Mouse (Mus musculus) cerebellum, adult 8-10 months (tissue): ENCODE results near the gene Dtx3.
"Not testable (repeated sequence)": the region's sequence is repeated elsewhere in the genome, so short reads cannot be mapped to it uniquely, and the experiment has no call there.

Experiments used
- DNase-seq: peaks from one replicate; pipeline ENCODE4 v3.0.0; 2022

The Dtx3 gene

GRCm38 (mm10) chr10:127203106-127203505 lies 7.6 kb upstream of the Dtx3 start:
- no peak for DNase-seq

GRCm38 (mm10) chr10:127200279-127200678 lies 4.8 kb upstream of the Dtx3 start:
- no peak for DNase-seq

- DNase-seq = no peak
These were observed 3.9 kb upstream of the Dtx3 start for GRCm38 (mm10) chr10:127199474-127199873.

- DNase-seq = no peak
These were observed 3.5 kb upstream of the Dtx3 start for GRCm38 (mm10) chr10:127199068-127199467.

GRCm38 (mm10) chr10:127198492-127198891 lies 3.0 kb upstream of the Dtx3 start:
- DNase-seq = no peak

GRCm38 (mm10) chr10:127197505-127198110 lies 2.1 kb upstream of the Dtx3 start:
- DNase-seq = no peak

- no peak for DNase-seq
These were observed 1.6 kb upstream of the Dtx3 start for GRCm38 (mm10) chr10:127197104-127197503.

- DNase-seq = peak; percentile 53
These were observed 864 bp upstream of the Dtx3 start for GRCm38 (mm10) chr10:127196392-127196791.

- peak; percentile 64 for DNase-seq
These were observed 850 bp downstream of the Dtx3 start for GRCm38 (mm10) chr10:127194428-127195327.

- no peak for DNase-seq
These were observed 2.5 kb downstream of the Dtx3 start for GRCm38 (mm10) chr10:127193011-127193410.

- DNase-seq = not testable (repeated sequence)
These were observed 3.5 kb downstream of the Dtx3 start for GRCm38 (mm10) chr10:127192057-127192328.

- no peak for DNase-seq
These were observed 4.1 kb downstream of the Dtx3 start for GRCm38 (mm10) chr10:127191191-127192056.

GRCm38 (mm10) chr10:127190398-127191190 lies 4.9 kb downstream of the Dtx3 start:
- no peak for DNase-seq

GRCm38 (mm10) chr10:127189651-127190381 lies 5.7 kb downstream of the Dtx3 start, which contains the start of gene Arhgef25:
Gene Arhgef25, minus strand, starts transcription at chr10:127190083.
- DNase-seq = no peak

- peak; percentile 50 for DNase-seq
These were observed 6.3 kb downstream of the Dtx3 start for GRCm38 (mm10) chr10:127189116-127189650.

GRCm38 (mm10) chr10:127188465-127189115 lies 6.9 kb downstream of the Dtx3 start:
- DNase-seq = peak; percentile 70

- no peak for DNase-seq
These were observed 7.5 kb downstream of the Dtx3 start for GRCm38 (mm10) chr10:127188079-127188453.

- DNase-seq = no peak
These were observed 8.0 kb downstream of the Dtx3 start for GRCm38 (mm10) chr10:127187371-127188078.

- no peak for DNase-seq
These were observed 9.1 kb downstream of the Dtx3 start for GRCm38 (mm10) chr10:127186451-127186850.

GRCm38 (mm10) chr10:127185506-127185905 lies 10.0 kb downstream of the Dtx3 start:
- no peak for DNase-seq
